Mouse (Mus musculus): ENCODE data around the gene H3f3b. TPM values are rescaled to one million over a fixed set of nuclear protein-coding genes. Genes with fewer than 3 reads are reported as not detected.

The H3f3b gene
- polyA plus RNA-seq, 1 experiment from 2014 or later, result 1,357 TPM

GRCm38 (mm10) chr11:116060596-116060995 lies 32.8 kb upstream of the H3f3b start:
- peak; percentile 85 for ATAC-seq (ENCODE audit: low FRiP score, low TSS enrichment)
- 53% methylated on average over 9 of the region's 9 CpGs for WGBS
- no peaks in the 10 kb centered on the region for H3K27me3 ChIP-seq (ENCODE audit: control insufficient read depth, insufficient read depth, low read length)
- H3K9ac ChIP-seq (ENCODE audit: low read length), result no peak overlapping the region
- TF ChIP-seq EP300 (optimal IDR thresholded peaks at IDR 0.05), result no peak
- TF ChIP-seq CTCF (IDR thresholded peaks at IDR 0.05; ENCODE audit: low read depth), result no peak
- no peaks in the 10 kb centered on the region for H3K9me3 ChIP-seq (ENCODE audit: control insufficient read depth, low read length)
- H3K4me2 ChIP-seq (replicated peaks; ENCODE audit: low read depth), result no peak overlapping the region
- peaks cover 32% of the 10 kb centered on the region for H3K36me3 ChIP-seq (ENCODE audit: control insufficient read depth, insufficient read depth, low read length)
- no peaks in the 10 kb centered on the region for H3K4me1 ChIP-seq (replicated peaks; ENCODE audit: control insufficient read depth, insufficient read depth)
- DNase-seq (ENCODE audit: low spot score), result peak; percentile 82
- H3K4me3 ChIP-seq (ENCODE audit: low read depth, low read length), result no peak overlapping the region
- H3K27ac ChIP-seq (replicated peaks), result peak overlapping the region; percentile 67

- 87% methylated on average over 11 of the region's 11 CpGs for WGBS
- H3K27ac ChIP-seq (replicated peaks), result no peak overlapping the region
- H3K9me3 ChIP-seq (ENCODE audit: control insufficient read depth, low read length), result no peaks in the 10 kb centered on the region
- no peak overlapping the region for H3K4me3 ChIP-seq (ENCODE audit: low read depth, low read length)
- H3K36me3 ChIP-seq (ENCODE audit: control insufficient read depth, insufficient read depth, low read length), result peaks cover 40% of the 10 kb centered on the region
- no peaks in the 10 kb centered on the region for H3K27me3 ChIP-seq (ENCODE audit: control insufficient read depth, insufficient read depth, low read length)
- TF ChIP-seq CTCF (IDR thresholded peaks at IDR 0.05; ENCODE audit: low read depth) (no peak), EP300 (optimal IDR thresholded peaks at IDR 0.05) (no peak)
- DNase-seq (ENCODE audit: low spot score) (no peak), ATAC-seq (ENCODE audit: low FRiP score, low TSS enrichment) (no peak)
- H3K4me2 ChIP-seq (replicated peaks; ENCODE audit: low read depth), result no peak overlapping the region
- H3K4me1 ChIP-seq (replicated peaks; ENCODE audit: control insufficient read depth, insufficient read depth), result no peaks in the 10 kb centered on the region
- H3K9ac ChIP-seq (ENCODE audit: low read length), result no peak overlapping the region
These were observed 31.9 kb upstream of the H3f3b start for GRCm38 (mm10) chr11:116059691-116060025.

GRCm38 (mm10) chr11:116058868-116059690 lies 31.3 kb upstream of the H3f3b start:
- H3K27me3 ChIP-seq (ENCODE audit: control insufficient read depth, insufficient read depth, low read length), result no peaks in the 10 kb centered on the region
- no peak overlapping the region for H3K27ac ChIP-seq (replicated peaks)
- no peak overlapping the region for H3K9ac ChIP-seq (ENCODE audit: low read length)
- WGBS, result 92% methylated on average over 17 of the region's 17 CpGs
- no peaks in the 10 kb centered on the region for H3K4me1 ChIP-seq (replicated peaks; ENCODE audit: control insufficient read depth, insufficient read depth)
- TF ChIP-seq EP300 (optimal IDR thresholded peaks at IDR 0.05) (no peak), CTCF (IDR thresholded peaks at IDR 0.05; ENCODE audit: low read depth) (no peak)
- no peak overlapping the region for H3K4me3 ChIP-seq (ENCODE audit: low read depth, low read length)
- peaks cover 44% of the 10 kb centered on the region for H3K36me3 ChIP-seq (ENCODE audit: control insufficient read depth, insufficient read depth, low read length)
- DNase-seq (ENCODE audit: low spot score), result no peak
- H3K9me3 ChIP-seq (ENCODE audit: control insufficient read depth, low read length), result no peaks in the 10 kb centered on the region
- H3K4me2 ChIP-seq (replicated peaks; ENCODE audit: low read depth), result no peak overlapping the region
- ATAC-seq (ENCODE audit: low FRiP score, low TSS enrichment), result no peak

- 62% methylated on average over 12 of the region's 12 CpGs for WGBS
- Histone ChIP-seq H3K9me3 (ENCODE audit: control insufficient read depth, low read length) (no peaks in the 10 kb centered on the region), H3K27me3 (ENCODE audit: control insufficient read depth, insufficient read depth, low read length) (no peaks in the 10 kb centered on the region), H3K4me2 (replicated peaks; ENCODE audit: low read depth) (no peak overlapping the region), H3K4me1 (replicated peaks; ENCODE audit: control insufficient read depth, insufficient read depth) (no peaks in the 10 kb centered on the region), H3K27ac (replicated peaks) (no peak overlapping the region), H3K9ac (ENCODE audit: low read length) (no peak overlapping the region), H3K4me3 (ENCODE audit: low read depth, low read length) (no peak overlapping the region), H3K36me3 (ENCODE audit: control insufficient read depth, insufficient read depth, low read length) (peaks cover 52% of the 10 kb centered on the region)
- ATAC-seq (ENCODE audit: low FRiP score, low TSS enrichment), result no peak
- no peak for TF ChIP-seq CTCF (IDR thresholded peaks at IDR 0.05; ENCODE audit: low read depth)
- TF ChIP-seq EP300 (optimal IDR thresholded peaks at IDR 0.05), result no peak
- no peak for DNase-seq (ENCODE audit: low spot score)
These were observed 30.4 kb upstream of the H3f3b start for GRCm38 (mm10) chr11:116058022-116058614.

GRCm38 (mm10) chr11:116057237-116057881 lies 29.6 kb upstream of the H3f3b start:
- DNase-seq (ENCODE audit: low spot score) (no peak), ATAC-seq (ENCODE audit: low FRiP score, low TSS enrichment) (no peak)
- Histone ChIP-seq H3K27me3 (ENCODE audit: control insufficient read depth, insufficient read depth, low read length) (no peaks in the 10 kb centered on the region), H3K9ac (ENCODE audit: low read length) (no peak overlapping the region), H3K36me3 (ENCODE audit: control insufficient read depth, insufficient read depth, low read length) (peaks cover 56% of the 10 kb centered on the region), H3K4me1 (replicated peaks; ENCODE audit: control insufficient read depth, insufficient read depth) (no peaks in the 10 kb centered on the region), H3K27ac (replicated peaks) (no peak overlapping the region), H3K4me2 (replicated peaks; ENCODE audit: low read depth) (no peak overlapping the region), H3K9me3 (ENCODE audit: control insufficient read depth, low read length) (no peaks in the 10 kb centered on the region), H3K4me3 (ENCODE audit: low read depth, low read length) (no peak overlapping the region)
- WGBS, result 79% methylated on average over 4 of the region's 4 CpGs
- TF ChIP-seq EP300 (optimal IDR thresholded peaks at IDR 0.05) (no peak), CTCF (IDR thresholded peaks at IDR 0.05; ENCODE audit: low read depth) (no peak)

GRCm38 (mm10) chr11:116055873-116056272 lies 28.1 kb upstream of the H3f3b start:
- Histone ChIP-seq H3K4me1 (replicated peaks; ENCODE audit: control insufficient read depth, insufficient read depth) (no peaks in the 10 kb centered on the region), H3K4me2 (replicated peaks; ENCODE audit: low read depth) (no peak overlapping the region), H3K36me3 (ENCODE audit: control insufficient read depth, insufficient read depth, low read length) (peaks cover 54% of the 10 kb centered on the region), H3K27me3 (ENCODE audit: control insufficient read depth, insufficient read depth, low read length) (no peaks in the 10 kb centered on the region), H3K9me3 (ENCODE audit: control insufficient read depth, low read length) (no peaks in the 10 kb centered on the region), H3K4me3 (ENCODE audit: low read depth, low read length) (no peak overlapping the region), H3K27ac (replicated peaks) (no peak overlapping the region), H3K9ac (ENCODE audit: low read length) (no peak overlapping the region)
- TF ChIP-seq EP300 (optimal IDR thresholded peaks at IDR 0.05) (no peak), CTCF (IDR thresholded peaks at IDR 0.05; ENCODE audit: low read depth) (no peak)
- 91% methylated on average over 11 of the region's 11 CpGs for WGBS
- ATAC-seq (ENCODE audit: low FRiP score, low TSS enrichment) (no peak), DNase-seq (ENCODE audit: low spot score) (no peak)

Data from stomach, postnatal 0 days (tissue).